In the genomic region with DNA sequence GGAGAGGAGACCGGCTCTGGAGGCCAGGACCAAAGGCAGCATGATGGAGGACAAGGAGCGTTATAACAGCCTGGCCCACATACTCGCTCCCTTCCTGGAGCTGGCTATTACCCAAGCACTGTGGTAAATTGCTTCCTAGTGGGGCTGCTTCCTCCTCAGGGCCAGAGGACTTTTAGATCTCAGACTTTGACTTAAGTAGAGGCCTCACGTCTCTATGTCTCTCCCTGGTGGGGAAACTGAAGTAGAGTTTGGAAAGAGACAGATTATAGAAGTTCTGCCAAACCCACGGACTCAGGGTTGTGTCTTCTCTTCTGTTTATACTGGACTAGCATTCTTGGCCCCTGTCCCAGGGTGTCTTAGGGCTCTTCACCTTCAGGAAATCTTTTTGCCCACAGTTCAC, we compare ENCODE assay signal across 13 mouse cellular contexts. TPM values are rescaled to one million over a fixed set of nuclear protein-coding genes. Genes with fewer than 3 reads are reported as not detected.
A peak's percentile ranks its signal among the peaks of the same experiment; 100 is the strongest.
DNase-seq lines count a peak whose midpoint lies in the region; ATAC-seq lines count a peak whose summit lies in the region.
"Had no signal": no experiment of that assay in that cellular context is flagged by ENCODE, and none has a peak within 500 bp of the region (broad histone marks: within the 10 kb centered on the region; RNA-seq: fewer than 3 reads in every experiment).

No protein-coding gene starts in this region.

- no peak overlapping the region for H3K9ac ChIP-seq in intestine, embryonic 16.5 days (ENCODE audit: low read depth, low read length)
- no peak overlapping the region for H3K9ac ChIP-seq in intestine, embryonic 15.5 days
- no peak overlapping the region for H3K9ac ChIP-seq in lung, embryonic 16.5 days (ENCODE audit: low read length)
- H3K9ac ChIP-seq in forebrain, embryonic 15.5 days (replicated peaks) = no peak overlapping the region
- H3K9ac ChIP-seq: heart, embryonic 15.5 days; lung, embryonic 15.5 days had no signal

- H3K4me2 ChIP-seq in intestine, embryonic 16.5 days (ENCODE audit: low read depth, low read length) = no peak overlapping the region
- no peak overlapping the region for H3K4me2 ChIP-seq in intestine, embryonic 15.5 days (replicated peaks)
- no peak overlapping the region for H3K4me2 ChIP-seq in lung, embryonic 16.5 days (ENCODE audit: low read depth, low read length)
- H3K4me2 ChIP-seq in forebrain, embryonic 15.5 days (replicated peaks) = no peak overlapping the region
- H3K4me2 ChIP-seq: heart, embryonic 15.5 days; lung, embryonic 15.5 days had no signal

- no peaks in the 10 kb centered on the region for H3K36me3 ChIP-seq in intestine, embryonic 16.5 days (ENCODE audit: control insufficient read depth, insufficient read depth, low read length)
- H3K36me3 ChIP-seq in intestine, embryonic 15.5 days = no peaks in the 10 kb centered on the region
- H3K36me3 ChIP-seq in lung, embryonic 16.5 days (ENCODE audit: control insufficient read depth, insufficient read depth, low read length) = no peaks in the 10 kb centered on the region
- no peaks in the 10 kb centered on the region for H3K36me3 ChIP-seq in forebrain, embryonic 15.5 days
- H3K36me3 ChIP-seq: heart, embryonic 15.5 days; lung, embryonic 15.5 days had no signal

- DNase-seq in lung, postnatal 14 days = no peak
- peak; percentile 27 for DNase-seq in brain, adult 2 months (ENCODE audit: low read depth, low spot score)
- DNase-seq in frontal cortex, postnatal 36 days (ENCODE audit: low spot score in 2 of 2) = no peak
- DNase-seq: cerebellum, postnatal 36 days had no signal

- H3K27ac ChIP-seq in intestine, embryonic 16.5 days (ENCODE audit: low read length) = 0 out of 2 replicates have a peak overlapping the region, but pooled peaks have one; percentile 19
- H3K27ac ChIP-seq in intestine, embryonic 15.5 days = no peak overlapping the region
- H3K27ac ChIP-seq in lung, embryonic 16.5 days (ENCODE audit: low read length) = no peak overlapping the region
- no peak overlapping the region for H3K27ac ChIP-seq in forebrain, embryonic 15.5 days (replicated peaks)
- H3K27ac ChIP-seq: heart, embryonic 15.5 days; lung, embryonic 15.5 days had no signal

- no peaks in the 10 kb centered on the region for H3K9me3 ChIP-seq in intestine, embryonic 16.5 days (ENCODE audit: control insufficient read depth, low read length)
- H3K9me3 ChIP-seq in intestine, embryonic 15.5 days = no peaks in the 10 kb centered on the region
- H3K9me3 ChIP-seq in lung, embryonic 16.5 days (ENCODE audit: control insufficient read depth, low read length) = no peaks in the 10 kb centered on the region
- H3K9me3 ChIP-seq in forebrain, embryonic 15.5 days = no peaks in the 10 kb centered on the region
- H3K9me3 ChIP-seq: heart, embryonic 15.5 days; lung, embryonic 15.5 days had no signal

- peak; percentile 39 for ATAC-seq in intestine, embryonic 16.5 days
- ATAC-seq in intestine, embryonic 15.5 days = no peak
- peak; percentile 16; the same call in 1 of the 2 replicates for ATAC-seq in lung, embryonic 16.5 days (ENCODE audit: low read depth)
- peak; percentile 88 for ATAC-seq in megakaryocyte, adult 5-6 weeks (ENCODE audit: poor library complexity, severe bottlenecking)
- no peak for ATAC-seq in forebrain, embryonic 15.5 days (replicated peaks)

- 48% methylated on average over 5 of the region's 5 CpGs for WGBS in intestine, embryonic 16.5 days
- 39% methylated on average over 5 of the region's 5 CpGs for WGBS in intestine, embryonic 15.5 days
- 42% methylated on average over 5 of the region's 5 CpGs for WGBS in lung, embryonic 16.5 days
- 71% methylated on average over 5 of the region's 5 CpGs for WGBS in forebrain, embryonic 15.5 days

- peaks cover 4% of the 10 kb centered on the region; the same call in 1 of the 2 replicates for H3K4me1 ChIP-seq in intestine, embryonic 16.5 days (ENCODE audit: control insufficient read depth, insufficient read depth, low read length)
- 0 out of 2 replicates have a peak, but pooled peaks cover 4% of the 10 kb centered on the region for H3K4me1 ChIP-seq in intestine, embryonic 15.5 days (replicated peaks)
- no peaks in the 10 kb centered on the region; the same call in 1 of the 2 replicates for H3K4me1 ChIP-seq in lung, embryonic 16.5 days (replicated peaks; ENCODE audit: control insufficient read depth, insufficient read depth, low read length)
- H3K4me1 ChIP-seq in forebrain, embryonic 15.5 days = no peaks in the 10 kb centered on the region
- H3K4me1 ChIP-seq: heart, embryonic 15.5 days had no signal

- no peak overlapping the region for H3K4me3 ChIP-seq in intestine, embryonic 16.5 days (ENCODE audit: low read length)
- no peak overlapping the region for H3K4me3 ChIP-seq in intestine, embryonic 15.5 days (replicated peaks)
- no peak overlapping the region for H3K4me3 ChIP-seq in lung, embryonic 16.5 days (ENCODE audit: low read length)
- H3K4me3 ChIP-seq in forebrain, embryonic 15.5 days = no peak overlapping the region
- H3K4me3 ChIP-seq: heart, embryonic 15.5 days; lung, embryonic 15.5 days had no signal

- no peaks in the 10 kb centered on the region for H3K27me3 ChIP-seq in intestine, embryonic 16.5 days (replicated peaks; ENCODE audit: control insufficient read depth, insufficient read depth, low read length)
- no peaks in the 10 kb centered on the region for H3K27me3 ChIP-seq in intestine, embryonic 15.5 days (replicated peaks)
- H3K27me3 ChIP-seq in lung, embryonic 16.5 days (ENCODE audit: control insufficient read depth, insufficient read depth, low read depth, low read length) = no peaks in the 10 kb centered on the region
- no peaks in the 10 kb centered on the region for H3K27me3 ChIP-seq in forebrain, embryonic 15.5 days
- H3K27me3 ChIP-seq: lung, embryonic 15.5 days had no signal

RNA-seq across cellular contexts. Expression of gene Agxt, which starts 9.8 kb away (rescaled TPM):
- polyA plus RNA-seq in intestine, embryonic 16.5 days (2015; fragmentation: Nextera tagmentation; extraction: Ambion mirVana) = 0.73 and 1.1 TPM in 2 replicates
- polyA plus RNA-seq in intestine, embryonic 15.5 days (2015; fragmentation: Nextera tagmentation; extraction: Ambion mirVana) = 0.59 and 0.62 TPM in 2 replicates
- polyA plus RNA-seq in lung, embryonic 16.5 days (2015; fragmentation: Nextera tagmentation; extraction: Ambion mirVana) = 0.24 TPM in 1 of 2 replicates, not detected in the other
- not detected in 2 replicates for total RNA-seq in megakaryocyte, adult 5-6 weeks (2015)
- total RNA-seq in megakaryocyte, adult 5-6 weeks (2017) = not detected in 2 replicates
- polyA plus RNA-seq in forebrain, embryonic 15.5 days (2015; fragmentation: Nextera tagmentation; extraction: Ambion mirVana) = not detected in 2 replicates
- total RNA-seq: layer of hippocampus, postnatal 14 days had no signal
- polyA plus RNA-seq: heart, embryonic 15.5 days; intestine, embryonic 14.5 days; lung, embryonic 15.5 days had no signal

RNA-seq across cellular contexts. Expression of gene Kif1a, which starts 23.5 kb away (rescaled TPM):
- 14.0 and 16.0 TPM in 2 replicates for polyA plus RNA-seq in intestine, embryonic 16.5 days (2015; fragmentation: Nextera tagmentation; extraction: Ambion mirVana)
- polyA plus RNA-seq in intestine, embryonic 15.5 days (2015; fragmentation: Nextera tagmentation; extraction: Ambion mirVana) = 18.3 and 21.4 TPM in 2 replicates
- polyA plus RNA-seq in lung, embryonic 16.5 days (2015; fragmentation: Nextera tagmentation; extraction: Ambion mirVana) = 7.9 and 9.2 TPM in 2 replicates
- not detected in 2 replicates for total RNA-seq in megakaryocyte, adult 5-6 weeks (2015)
- total RNA-seq in megakaryocyte, adult 5-6 weeks (2017) = not detected in 2 replicates
- polyA plus RNA-seq in forebrain, embryonic 15.5 days (2015; fragmentation: Nextera tagmentation; extraction: Ambion mirVana) = 336 and 351 TPM in 2 replicates

RNA-seq across cellular contexts. Expression of gene 2310007B03Rik, which starts 35.5 kb away (rescaled TPM):
- 16.8 and 20.0 TPM in 2 replicates for polyA plus RNA-seq in intestine, embryonic 16.5 days (2015; fragmentation: Nextera tagmentation; extraction: Ambion mirVana)
- 8.7 and 10.4 TPM in 2 replicates for polyA plus RNA-seq in intestine, embryonic 15.5 days (2015; fragmentation: Nextera tagmentation; extraction: Ambion mirVana)
- 23.0 and 26.0 TPM in 2 replicates for polyA plus RNA-seq in lung, embryonic 16.5 days (2015; fragmentation: Nextera tagmentation; extraction: Ambion mirVana)
- not detected in 2 replicates for total RNA-seq in megakaryocyte, adult 5-6 weeks (2015)
- not detected in 2 replicates for total RNA-seq in megakaryocyte, adult 5-6 weeks (2017)
- 0.17 and 0.20 TPM in 2 replicates for polyA plus RNA-seq in forebrain, embryonic 15.5 days (2015; fragmentation: Nextera tagmentation; extraction: Ambion mirVana)
- total RNA-seq: layer of hippocampus, postnatal 14 days had no signal

RNA-seq across cellular contexts. Expression of gene Crocc2, which starts 43.3 kb away (rescaled TPM):
- polyA plus RNA-seq in intestine, embryonic 16.5 days (2015; fragmentation: Nextera tagmentation; extraction: Ambion mirVana) = 0.05 and 0.07 TPM in 2 replicates
- polyA plus RNA-seq in intestine, embryonic 15.5 days (2015; fragmentation: Nextera tagmentation; extraction: Ambion mirVana) = 0.04 and 0.13 TPM in 2 replicates
- 4.9 and 5.1 TPM in 2 replicates for polyA plus RNA-seq in lung, embryonic 16.5 days (2015; fragmentation: Nextera tagmentation; extraction: Ambion mirVana)
- not detected in 2 replicates for total RNA-seq in megakaryocyte, adult 5-6 weeks (2015)
- not detected in 2 replicates for total RNA-seq in megakaryocyte, adult 5-6 weeks (2017)
- 0.17 and 0.38 TPM in 2 replicates for polyA plus RNA-seq in forebrain, embryonic 15.5 days (2015; fragmentation: Nextera tagmentation; extraction: Ambion mirVana)

Comparison
In these comparisons a context has a peak if more than half of its experiments do, and no peak if none do; other contexts are left out.
1. ATAC-seq: peak in intestine, embryonic 16.5 days (single experiment), lung, embryonic 16.5 days (single experiment) and megakaryocyte, adult 5-6 weeks (single experiment); none in intestine, embryonic 15.5 days (single experiment) and forebrain, embryonic 15.5 days (single experiment).
2. RNA of gene Kif1a, which starts 23.5 kb away (polyA plus RNA-seq): 336 to 351 TPM in forebrain, embryonic 15.5 days; 18.3 to 21.4 TPM in intestine, embryonic 15.5 days, 14.0 to 16.0 TPM in intestine, embryonic 16.5 days and 7.9 to 9.2 TPM in lung, embryonic 16.5 days; every median in the first group is over 10 times any median in the second.